Mouse (Mus musculus): ENCODE data around the gene Pptc7. TPM values are rescaled to one million over a fixed set of nuclear protein-coding genes. Genes with fewer than 3 reads are reported as not detected.

Pptc7 gene
- total RNA-seq, 2 experiments from 2014 or later, result 36.5 to 42.5 TPM

DNA sequence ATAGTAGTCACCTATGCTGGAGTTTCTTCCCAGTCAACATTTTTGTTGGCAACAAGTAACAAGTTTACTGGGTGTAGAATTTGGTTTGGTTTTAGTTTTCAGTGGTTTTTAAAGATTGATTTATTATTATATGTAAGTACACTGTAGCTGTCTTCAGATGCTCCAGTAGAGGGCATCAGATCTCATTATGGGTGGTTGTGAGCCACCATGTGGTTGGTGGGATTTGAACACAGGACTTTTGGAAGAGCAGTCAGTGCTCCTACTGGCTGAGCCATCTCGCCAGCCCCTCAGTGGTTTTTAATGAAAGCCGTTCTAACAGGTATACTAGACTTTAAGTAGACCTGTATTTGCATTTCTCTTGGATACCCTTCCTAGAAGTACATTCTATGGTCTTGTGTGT is 18.2 kb upstream of the Pptc7 start:
- no peak for DNase-seq (ENCODE audit: extremely low spot score in 1 of 2, low spot score in 1 of 2)

DNA sequence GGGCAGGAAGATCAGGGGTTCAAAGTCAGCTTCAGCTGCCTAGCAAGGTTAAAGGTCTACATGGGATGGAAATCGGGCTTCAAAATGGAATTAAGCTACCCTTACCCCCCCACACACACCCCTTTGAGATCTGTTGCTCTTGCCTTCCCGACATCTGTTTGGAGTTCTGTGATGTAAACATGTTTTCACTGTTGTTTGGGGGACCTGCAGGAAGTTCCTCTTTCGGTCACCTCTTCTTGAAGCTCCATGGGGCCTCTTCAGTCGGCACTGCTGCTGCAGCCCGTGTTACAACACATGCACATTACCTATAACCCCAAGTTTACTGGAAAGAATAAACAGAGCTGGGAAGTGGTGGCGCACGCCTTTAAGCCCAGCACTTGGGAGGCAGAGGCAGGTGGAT is 17.0 kb upstream of the Pptc7 start:
- no peak for DNase-seq (ENCODE audit: extremely low spot score in 1 of 2, low spot score in 1 of 2)

DNA sequence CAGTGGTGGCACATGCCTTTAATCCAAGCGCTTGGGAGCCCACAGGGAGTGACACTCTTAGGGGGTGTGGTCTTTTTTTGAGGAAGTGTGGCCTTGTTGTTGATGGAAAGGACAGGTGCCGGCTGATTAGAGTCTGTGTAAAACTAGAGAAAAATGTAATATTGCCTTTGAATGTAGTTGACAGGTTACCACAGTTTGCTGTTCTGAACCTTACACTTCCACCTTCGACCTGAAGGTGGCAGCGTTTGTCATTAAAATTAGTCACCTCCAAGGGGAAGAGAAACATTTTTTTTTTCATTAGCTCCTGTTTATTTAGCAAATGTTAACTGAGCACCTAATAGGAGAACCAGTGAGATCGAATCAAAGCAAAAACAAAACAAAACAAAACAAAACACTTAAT is 16.3 kb upstream of the Pptc7 start:
- peak; percentile 58 to 91 for DNase-seq (ENCODE audit: extremely low spot score in 1 of 2, low spot score in 1 of 2)

DNA sequence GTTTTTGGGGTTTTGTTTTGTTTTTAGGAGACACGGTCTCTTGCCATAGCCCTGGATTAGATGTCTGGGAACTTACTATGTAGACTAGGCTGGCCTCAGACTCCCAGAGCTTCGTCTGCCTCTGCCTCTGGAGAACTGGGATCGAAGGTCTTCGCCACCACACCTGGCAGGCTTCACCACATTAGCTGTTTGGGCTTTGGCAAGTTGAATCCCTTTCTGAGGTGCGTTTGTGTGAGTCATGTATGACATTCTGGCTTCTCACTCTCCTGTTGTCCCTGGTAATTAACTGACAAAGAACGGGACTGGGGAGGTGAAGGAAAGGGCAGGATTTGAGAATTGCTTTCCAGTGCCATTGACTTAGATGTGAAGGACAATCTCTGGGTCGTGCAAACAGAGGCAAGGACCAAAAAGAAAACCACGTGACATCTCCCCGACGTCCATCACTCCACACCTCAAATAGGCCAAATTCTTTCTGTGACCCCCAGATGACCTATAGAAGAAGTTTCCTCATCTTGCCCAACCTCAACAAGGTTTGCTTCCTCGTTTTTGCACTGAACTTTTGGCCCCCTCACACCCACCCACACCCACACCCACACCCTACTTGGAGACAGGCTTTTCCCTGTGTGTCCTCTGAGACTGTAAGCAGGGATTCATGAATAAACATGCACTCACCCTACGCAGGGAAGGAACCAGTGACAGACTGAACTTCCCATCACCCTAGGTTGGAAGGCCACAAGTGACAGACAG is 15.1 kb upstream of the Pptc7 start:
- no peak for DNase-seq (ENCODE audit: extremely low spot score in 1 of 2, low spot score in 1 of 2)

DNA sequence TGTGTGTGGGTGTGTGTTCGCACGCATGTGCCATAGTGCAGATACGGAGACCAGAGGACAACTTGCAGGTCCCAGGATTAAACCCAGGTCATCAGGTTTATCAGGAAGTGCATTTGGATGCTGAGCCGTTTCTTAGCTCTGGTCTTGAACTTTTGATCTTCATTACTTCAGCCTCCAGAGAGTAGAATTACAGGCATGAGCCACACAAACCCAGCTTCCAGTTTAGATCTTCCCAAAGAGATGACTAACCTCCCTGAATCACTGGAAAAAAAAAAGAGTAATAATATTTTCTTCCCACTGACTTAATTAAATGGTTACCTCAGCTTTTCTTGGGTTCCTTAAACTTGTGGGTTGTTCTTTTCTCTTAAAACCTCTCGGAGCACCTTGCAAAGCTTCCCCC is 11.3 kb upstream of the Pptc7 start:
- no peak for DNase-seq (ENCODE audit: extremely low spot score in 1 of 2, low spot score in 1 of 2)

DNA sequence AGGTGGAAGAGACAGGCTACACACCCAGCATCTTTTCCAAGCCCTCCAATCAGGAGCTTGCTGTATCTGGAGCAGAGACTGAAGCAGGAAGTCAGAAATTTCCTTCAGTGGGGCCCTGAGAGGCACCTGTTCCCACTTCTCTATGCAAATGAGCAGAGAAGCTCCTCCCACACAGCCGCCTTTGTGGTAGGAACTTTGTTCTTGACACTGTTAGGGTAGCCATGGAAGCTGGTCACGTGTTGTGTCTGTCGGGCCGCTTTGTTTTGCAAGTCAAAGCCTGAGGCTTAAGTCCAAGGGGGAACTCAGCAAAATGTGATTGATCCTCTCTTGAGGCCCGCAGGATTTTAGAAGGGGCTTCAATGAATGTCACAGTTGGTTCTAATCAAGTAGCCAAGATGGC is 9.4 kb upstream of the Pptc7 start:
- no peak for DNase-seq (ENCODE audit: extremely low spot score in 1 of 2, low spot score in 1 of 2)

DNA sequence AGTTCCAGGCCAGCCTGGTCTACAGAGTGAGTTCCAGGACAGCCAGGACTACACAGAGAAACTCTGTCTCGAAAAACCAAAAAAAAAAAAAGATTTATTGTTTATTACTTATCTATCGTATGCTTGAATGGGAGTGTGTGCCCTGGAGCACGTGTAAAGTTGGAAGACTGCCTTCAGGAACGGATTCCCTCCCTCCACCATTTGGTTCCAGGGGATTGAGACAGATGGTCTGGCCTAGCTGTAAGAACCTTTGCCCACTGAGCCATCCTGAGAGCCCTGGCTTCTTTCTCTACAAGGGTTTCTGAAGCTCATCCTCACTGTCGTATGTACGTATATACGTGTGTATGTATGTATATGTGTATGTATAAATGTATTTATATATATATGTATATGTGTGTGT is 5.2 kb upstream of the Pptc7 start:
- no peak for DNase-seq (ENCODE audit: extremely low spot score in 1 of 2, low spot score in 1 of 2)

DNA sequence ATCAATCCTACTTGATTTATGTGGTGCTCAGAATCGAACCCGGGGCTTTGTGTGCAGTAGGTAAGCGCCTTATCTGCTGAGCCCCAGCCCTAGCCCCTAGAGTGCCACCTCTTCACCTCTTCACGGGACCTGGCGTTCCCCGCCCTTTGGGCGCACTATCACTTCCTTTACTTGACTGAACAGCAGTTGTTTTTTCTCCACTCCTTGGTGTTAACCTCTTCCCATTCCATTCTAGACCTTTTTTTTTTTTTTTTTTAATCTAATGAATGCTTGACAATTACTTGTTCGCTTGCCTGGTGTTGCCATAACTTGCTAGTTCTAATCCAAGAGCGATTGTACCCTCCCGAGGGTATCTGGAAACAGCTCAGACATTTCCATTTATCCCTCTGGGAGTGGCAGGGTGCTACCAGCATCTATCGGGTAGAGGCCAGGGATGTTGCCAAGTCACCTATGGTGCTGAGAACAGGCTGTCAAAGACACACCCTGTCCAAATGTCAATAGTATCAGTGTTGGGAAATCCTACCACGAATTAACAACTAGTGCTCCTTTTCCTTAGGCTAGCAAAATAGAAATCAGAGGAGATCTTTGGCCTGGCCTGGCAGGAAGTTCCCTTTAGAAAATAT is 4.3 kb upstream of the Pptc7 start:
- DNase-seq (ENCODE audit: extremely low spot score in 1 of 2, low spot score in 1 of 2), result no peak

DNA sequence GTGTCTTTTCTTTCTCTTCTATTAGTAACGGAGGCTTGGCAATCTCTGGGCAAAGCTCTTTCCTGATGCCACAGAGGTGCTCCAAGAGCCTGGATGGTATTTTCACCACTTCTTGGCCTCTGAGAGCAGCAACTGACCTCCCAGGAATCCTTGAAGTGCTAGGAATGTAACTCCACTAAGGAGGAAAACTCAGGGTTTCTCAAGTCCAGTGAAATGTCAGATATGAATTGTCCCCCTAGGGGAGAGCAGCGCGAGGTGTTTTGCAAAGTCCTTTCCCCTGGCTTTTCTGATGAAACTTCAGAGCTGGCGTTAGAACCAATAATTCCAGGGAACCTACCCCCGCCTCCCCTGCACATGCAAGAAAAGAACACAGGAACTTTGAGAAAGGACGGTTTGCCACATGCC is 3.7 kb upstream of the Pptc7 start:
- DNase-seq (ENCODE audit: extremely low spot score in 1 of 2, low spot score in 1 of 2), result no peak

DNA sequence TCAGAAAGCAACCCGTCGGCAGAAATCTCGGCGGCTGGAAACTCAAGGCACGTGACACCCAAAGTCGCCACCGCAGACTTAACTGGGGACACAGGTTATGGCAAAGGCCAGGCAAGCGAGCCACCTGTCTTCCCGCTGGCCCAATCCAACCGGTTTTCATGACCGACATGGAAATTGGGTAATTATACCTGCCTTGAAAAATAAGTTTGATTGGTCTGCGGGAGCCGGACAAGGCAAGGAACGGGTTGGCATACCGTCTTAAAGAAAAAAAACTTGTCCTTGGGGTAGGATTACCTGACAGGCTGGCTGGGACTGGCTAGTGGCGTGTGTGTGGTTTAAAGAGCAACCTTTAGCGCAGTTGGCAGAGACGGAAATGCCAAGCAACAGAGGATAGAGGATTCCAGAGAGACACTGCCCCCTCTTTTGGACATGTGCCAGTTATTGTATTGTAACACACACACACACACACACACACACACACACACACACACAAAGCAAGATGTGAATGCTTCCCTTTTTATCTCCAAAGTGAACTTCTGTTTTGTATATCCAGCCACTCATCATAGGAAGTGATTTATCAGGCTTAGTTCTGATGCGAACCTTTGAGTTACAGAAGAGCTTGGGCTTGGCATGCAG is 3.2 kb upstream of the Pptc7 start:
- DNase-seq (ENCODE audit: extremely low spot score in 1 of 2, low spot score in 1 of 2), result no peak

DNA sequence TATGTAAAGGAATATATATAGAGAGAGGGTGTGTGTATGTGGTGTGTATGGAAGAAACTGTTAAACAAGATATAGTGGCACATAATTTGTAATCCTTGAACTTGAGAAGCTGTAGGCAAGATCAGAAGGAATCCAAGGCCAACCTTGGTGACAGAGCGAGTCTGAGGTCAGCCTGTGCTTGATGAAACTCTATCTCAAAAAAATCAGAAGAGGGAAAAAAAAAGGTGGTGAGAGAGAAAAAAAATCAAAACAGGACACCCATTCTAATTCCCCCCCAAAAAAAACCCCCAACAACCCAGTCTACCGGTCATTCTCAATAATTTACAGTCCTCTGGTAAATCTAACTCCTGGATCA is 360 bp upstream of the Pptc7 start:
- no peak for DNase-seq (ENCODE audit: extremely low spot score in 1 of 2, low spot score in 1 of 2)

DNA sequence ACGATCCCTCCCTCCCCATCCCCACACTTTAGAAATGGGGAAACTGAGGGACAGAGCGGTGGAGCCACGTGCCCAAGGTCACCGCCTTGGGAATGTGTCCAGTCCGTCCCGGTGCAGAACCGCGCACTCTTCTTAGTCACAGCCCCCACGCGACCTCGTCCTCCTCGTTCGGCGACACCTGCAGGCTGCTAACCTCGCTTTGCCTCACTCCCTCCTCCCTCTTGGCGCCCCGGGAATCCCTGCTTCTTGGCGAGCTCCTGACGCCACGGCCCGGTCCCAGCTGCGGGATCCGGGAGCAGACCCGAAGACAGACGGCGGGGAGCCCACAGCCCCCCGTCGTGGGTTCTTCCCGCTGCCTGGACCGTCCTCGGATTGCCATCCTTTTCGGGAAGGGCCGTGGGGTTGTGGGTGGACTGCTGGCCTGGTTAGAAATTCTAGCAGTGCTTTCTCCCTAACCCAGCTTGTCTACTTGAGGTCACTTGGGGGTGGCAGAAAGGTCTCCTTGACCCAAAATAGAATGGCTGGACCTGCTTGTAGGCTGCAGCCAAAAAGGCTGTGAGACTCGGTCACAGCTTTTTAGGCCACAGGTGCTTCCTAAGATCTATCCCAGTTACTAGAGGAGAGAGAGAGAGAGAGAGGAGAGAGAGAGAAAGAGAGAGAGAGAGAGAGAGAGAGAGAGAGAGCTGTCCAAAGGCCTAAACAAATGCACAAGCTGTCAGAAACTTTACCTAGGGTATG is 1.0 kb downstream of the Pptc7 start:
- peak in 1 of 2 experiments; percentile 42 for DNase-seq (ENCODE audit: extremely low spot score in 1 of 2, low spot score in 1 of 2)

DNA sequence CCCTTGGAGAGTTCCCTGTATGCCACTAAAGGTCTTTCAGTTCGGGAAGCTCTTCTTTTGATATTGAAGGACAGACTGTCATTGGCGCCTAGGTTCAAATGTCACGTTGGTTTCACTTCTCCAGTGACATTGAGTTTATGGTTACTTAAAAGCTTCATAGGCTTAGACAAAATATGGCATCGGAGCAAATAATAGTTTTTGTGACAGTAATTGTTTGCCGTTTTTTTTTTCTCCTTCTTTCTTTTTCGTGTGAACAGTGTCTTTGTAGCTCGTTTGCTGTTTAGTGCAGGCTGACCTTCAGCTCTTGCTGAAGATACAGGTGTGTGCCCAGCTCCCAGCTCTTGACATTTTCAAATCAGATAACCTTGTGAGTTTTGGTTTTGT is 1.6 kb downstream of the Pptc7 start:
- no peak for DNase-seq (ENCODE audit: extremely low spot score in 1 of 2, low spot score in 1 of 2)

DNA sequence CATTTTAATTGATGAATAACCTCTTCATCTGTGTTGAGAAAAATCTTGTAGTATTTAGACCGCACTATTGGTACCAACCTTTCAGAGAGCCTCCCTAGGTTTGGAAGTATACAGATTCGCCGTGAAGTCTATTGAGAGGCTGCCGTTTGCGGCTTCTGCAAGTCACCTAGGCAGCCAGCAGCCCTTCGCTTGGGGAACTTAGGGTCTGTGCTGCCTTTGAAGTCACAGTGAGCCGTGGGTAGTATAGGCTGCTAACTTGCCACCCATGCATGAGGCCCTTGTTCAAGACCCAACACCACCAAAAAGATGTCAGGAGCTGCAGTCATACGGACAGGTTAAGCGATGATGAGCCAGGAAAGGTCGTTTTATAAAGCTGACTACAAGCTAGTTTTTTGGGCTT is 2.0 kb downstream of the Pptc7 start:
- DNase-seq (ENCODE audit: extremely low spot score in 1 of 2, low spot score in 1 of 2), result no peak

DNA sequence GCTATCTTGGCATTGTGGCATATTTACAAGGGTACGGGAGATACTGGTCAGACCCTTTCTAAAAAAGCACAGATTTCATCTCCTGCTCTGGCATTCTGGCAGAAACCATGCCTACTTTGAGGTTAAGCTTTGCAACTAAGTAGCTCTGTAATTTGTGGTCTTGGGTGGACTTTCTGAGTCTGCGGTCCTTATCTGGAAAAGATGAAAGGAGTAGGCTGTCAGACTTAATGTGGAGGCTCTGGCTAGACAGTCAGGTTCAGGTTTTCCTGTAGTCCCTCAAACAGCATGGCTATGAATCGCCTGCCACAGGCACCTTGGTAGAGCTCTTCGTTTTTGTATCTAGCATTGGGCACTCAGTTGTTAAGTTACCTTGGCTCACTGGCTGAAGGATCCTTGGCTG is 2.9 kb downstream of the Pptc7 start:
- no peak for DNase-seq (ENCODE audit: extremely low spot score in 1 of 2, low spot score in 1 of 2)

DNA sequence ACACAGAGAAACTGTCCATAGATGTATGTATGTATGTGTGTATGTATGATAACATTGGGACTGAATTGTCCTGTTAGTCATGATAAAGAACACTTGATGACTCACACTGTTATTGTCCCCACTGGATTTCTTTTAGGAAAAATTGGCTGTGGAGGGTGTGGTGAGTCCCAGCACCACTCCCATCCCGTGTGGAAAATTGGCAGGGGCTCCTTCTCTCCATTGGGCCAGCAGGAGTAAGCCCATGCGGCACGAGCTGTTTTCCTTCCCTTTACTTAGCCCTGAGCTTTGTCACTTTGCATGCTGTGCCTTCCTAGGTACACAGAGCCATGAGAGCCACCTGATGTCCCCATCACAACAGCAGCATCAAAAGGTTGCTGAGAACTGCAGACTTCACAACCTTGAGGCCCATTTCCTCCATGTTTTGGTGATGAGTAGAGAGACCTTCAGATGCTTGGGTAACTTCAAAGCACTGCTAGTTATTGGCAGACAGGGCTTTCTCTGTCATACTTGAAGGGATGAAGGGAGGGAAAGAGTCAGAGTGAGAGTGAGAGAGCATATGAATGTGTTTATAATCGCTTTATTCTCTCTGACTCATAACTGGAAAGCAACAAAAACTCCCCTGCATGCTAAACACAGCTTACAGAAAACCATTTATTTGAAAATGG is 4.1 kb downstream of the Pptc7 start:
- DNase-seq (ENCODE audit: extremely low spot score in 1 of 2, low spot score in 1 of 2), result no peak

DNA sequence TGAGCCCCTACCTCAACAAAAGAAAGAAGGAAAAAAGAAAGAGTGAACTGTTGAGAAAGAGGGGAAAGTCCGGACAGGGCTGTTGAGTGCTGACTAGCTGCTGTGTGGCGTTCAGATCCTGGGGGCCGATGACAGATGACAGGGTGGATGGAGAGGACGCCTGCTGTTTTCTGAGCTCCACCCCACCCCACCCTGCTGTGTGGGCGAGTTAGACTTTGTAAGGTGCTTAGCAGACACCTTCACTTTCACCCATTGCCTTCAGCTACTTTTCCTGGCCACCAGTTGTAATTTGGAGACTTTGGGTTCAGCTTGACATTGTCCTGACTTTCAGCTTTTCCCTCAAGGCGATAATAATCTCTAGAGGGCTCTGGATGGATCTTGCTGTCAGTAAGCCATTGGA is 7.0 kb downstream of the Pptc7 start:
- no peak for DNase-seq (ENCODE audit: extremely low spot score in 1 of 2, low spot score in 1 of 2)

DNA sequence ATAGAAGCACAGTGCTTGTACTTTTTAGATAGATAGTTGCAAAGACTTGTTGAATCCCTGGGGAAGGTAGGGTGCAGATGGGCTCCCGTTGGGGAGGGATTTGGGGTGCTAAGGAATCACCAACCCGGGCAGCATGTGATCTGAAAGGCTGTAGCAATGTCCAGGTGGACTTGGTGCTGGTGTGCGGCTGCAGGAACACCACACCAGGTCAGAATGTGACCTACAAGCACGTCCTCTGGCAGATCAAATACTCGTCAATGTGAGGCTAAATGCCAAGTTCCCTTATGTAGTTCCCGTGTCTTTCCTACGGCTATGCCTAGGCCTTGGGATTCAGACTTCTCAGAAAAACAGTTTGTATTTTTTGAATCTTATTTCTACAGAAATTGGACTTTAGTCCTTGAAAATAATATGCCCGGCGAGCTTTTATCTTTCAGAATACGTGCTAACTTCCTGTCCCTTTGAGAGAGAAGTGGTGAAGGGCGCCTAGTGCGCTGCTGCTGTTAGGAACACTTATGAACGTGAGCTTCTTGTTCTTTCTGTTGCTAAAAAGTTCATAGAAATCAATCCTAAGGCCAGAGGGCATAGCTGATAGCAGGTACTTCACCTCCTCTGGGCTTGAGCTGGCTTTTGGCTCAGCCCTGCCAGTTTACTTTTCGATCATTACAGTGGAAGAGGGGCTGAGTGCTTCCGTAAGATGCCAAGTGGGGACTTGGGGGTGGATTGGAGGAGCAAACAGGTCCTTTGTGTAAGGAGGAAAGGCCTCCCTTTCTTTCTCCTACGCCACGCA is 7.6 kb downstream of the Pptc7 start:
- DNase-seq (ENCODE audit: extremely low spot score in 1 of 2, low spot score in 1 of 2), result no peak

DNA sequence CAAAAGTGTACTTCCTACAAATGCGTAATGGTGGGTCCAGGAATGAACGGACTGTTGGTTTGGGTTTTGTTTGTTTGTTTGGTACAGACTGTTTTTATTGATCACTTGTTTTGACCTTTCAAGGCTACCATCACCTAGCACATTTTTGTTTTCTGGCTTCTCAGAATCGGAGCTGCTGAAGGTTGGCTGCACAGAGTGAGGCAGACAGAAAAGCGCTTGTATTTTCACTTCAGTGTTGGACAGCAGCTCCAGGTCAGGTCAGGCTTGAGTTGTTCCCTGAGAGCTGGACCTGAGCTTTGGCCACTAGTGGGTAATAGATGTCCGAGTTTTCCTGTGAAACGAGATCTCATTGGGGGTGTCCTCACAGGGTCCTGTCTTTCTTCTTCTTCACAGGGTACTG is 9.0 kb downstream of the Pptc7 start:
- no peak for DNase-seq (ENCODE audit: extremely low spot score in 1 of 2, low spot score in 1 of 2)

DNA sequence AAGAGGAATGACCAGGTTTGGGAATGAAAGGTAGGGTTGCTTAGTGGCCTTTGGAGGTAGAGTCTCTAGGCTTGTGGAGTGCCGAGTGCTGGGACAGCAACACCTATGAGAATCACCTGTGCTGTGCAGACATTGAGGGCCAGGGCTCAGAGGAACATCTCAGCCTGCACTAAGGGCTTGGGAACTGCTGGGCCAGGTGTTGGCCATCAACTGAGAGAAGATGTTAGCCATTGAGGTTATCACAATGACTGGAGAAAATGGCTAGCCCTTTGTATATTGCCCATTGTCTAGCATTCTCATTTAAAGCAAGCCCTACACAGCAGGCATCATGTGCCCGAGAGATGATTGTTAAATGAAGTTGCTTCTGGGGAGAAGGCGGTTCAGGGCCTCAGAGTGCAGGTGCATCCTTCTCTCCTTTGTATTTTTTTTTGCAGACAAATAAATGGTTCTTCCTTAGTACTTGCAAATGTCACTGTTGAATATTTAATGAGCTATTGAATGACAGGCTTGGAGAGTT is 10.1 kb downstream of the Pptc7 start:
- no peak for DNase-seq (ENCODE audit: extremely low spot score in 1 of 2, low spot score in 1 of 2)
